Mouse (Mus musculus): Measurements from ENCODE around the gene Mettl25. TPM values are rescaled to one million over a fixed set of nuclear protein-coding genes. Genes with fewer than 3 reads are reported as not detected.

The Mettl25 gene
- polyA plus RNA-seq (2011; ENCODE audit: insufficient read length, low read depth, missing spikeins), result 3.7 and 5.4 TPM in 2 replicates

DNA sequence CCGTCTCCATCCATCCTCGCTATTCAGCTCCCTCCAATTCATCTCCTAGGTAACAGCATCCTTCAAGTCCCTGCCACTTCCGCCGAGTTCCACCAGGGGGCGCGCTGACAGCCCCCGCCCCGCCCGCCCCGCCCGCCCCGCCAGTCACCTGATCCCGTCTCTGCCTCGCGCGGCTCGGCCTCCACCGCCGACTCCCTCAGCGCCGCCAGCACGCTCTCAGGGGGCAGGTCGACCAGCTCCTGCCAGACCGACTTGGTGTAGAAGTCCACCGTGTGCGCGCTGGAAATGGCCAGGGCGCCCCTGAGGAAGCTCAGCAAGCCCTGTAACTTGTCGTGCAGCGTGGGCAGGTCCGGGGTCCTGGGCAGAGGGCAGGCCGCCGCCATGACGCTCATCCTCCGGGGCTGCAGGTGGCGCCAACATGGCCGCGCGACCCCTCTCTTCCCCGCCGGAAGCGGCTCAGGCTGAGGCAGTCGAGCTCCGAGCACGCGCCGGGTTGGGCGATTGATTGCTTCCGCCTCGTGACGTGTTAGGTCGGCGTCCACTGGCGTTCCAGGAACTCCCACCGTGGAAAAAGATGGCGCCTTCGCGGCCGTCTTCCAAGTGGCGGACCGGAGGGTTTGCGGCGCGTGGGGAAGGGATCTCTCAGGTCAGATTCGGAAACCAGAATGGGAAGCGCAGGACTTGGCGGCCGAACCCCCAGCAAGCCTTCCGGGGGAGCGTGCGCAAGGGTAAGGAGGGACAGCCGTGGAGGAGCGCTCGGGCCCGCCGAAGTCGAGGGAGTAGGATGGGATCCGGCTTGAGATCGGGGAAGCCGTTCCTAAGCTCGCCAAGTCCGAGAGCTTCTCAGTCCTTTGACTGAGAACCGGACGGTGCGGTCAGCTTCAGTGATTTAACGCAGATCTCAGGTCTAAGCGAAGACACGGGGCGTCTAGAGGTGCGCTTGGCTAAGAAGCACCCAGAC is at the start of gene Mettl25, which contains the start of gene Ccdc59:
Gene Mettl25 (minus strand): TSS at position 453 of the 961 bp plus-strand sequence.
Gene Ccdc59 (plus strand): TSS at position 140 of the 961 bp plus-strand sequence.
- H3K4me1 ChIP-seq (ENCODE audit: control insufficient read depth, insufficient read depth, low read length), result no peaks in the 10 kb centered on the region
- TF ChIP-seq POLR2A (IDR thresholded peaks at IDR 0.05; ENCODE audit: low read depth, low read length), result peak; percentile 80
- peak; percentile 65; the same call in 1 of the 2 replicates for TF ChIP-seq CTCF (IDR thresholded peaks at IDR 0.05; ENCODE audit: borderline replicate concordance, insufficient read depth, low read length)
- H3K27ac ChIP-seq (ENCODE audit: insufficient read depth, low read length), result peak within 1 kb of the TSS; percentile 80
- peak within 1 kb of the TSS; percentile 97 for H3K4me3 ChIP-seq (ENCODE audit: insufficient read depth, low read length)

DNA sequence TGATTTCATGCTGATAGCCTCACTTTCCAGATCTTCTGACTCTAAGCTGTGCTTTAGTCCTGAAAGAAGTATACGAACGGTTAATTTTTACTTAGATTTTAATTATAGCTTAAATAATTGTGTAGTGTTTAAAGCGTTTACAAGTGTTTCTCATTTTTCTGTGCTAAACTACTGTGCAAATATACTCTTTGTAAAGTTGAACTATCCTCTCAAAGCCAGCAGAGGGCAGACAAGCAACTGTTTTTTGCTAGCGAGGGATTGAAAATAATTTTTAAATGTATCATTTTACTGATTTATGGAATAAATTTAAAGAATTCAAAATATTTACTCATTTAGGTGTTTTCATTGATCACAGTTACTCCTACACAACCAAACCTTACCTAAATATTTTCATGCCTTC is 26.1 kb upstream of the Mettl25 start:
- Histone ChIP-seq H3K4me1 (ENCODE audit: control insufficient read depth, insufficient read depth, low read length) (no peaks in the 10 kb centered on the region), H3K27ac (ENCODE audit: insufficient read depth, low read length) (no peak overlapping the region), H3K4me3 (ENCODE audit: insufficient read depth, low read length) (no peak overlapping the region)
- TF ChIP-seq POLR2A (IDR thresholded peaks at IDR 0.05; ENCODE audit: low read depth, low read length), result no peak
- TF ChIP-seq CTCF (IDR thresholded peaks at IDR 0.05; ENCODE audit: borderline replicate concordance, insufficient read depth, low read length), result no peak

DNA sequence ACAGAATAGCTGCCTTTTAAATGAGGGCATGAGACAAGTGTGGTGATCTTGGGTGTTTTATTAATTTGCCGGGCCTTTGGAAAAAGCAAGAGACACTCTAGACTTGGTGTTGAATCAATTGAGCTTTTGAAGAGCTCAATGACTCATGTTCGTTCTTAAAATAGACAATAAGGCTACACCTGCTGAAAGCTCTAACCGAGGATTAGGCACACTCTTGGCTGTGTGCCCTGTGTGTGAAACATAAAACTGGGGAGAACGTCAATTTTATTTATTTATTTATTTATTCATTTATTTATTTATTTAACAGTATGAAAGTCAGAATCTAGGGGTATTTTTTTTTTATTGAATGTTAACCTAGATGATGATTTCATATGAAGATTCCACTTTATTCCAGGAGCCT is 10.0 kb upstream of the Mettl25 start:
- H3K27ac ChIP-seq (ENCODE audit: insufficient read depth, low read length), result no peak overlapping the region
- no peaks in the 10 kb centered on the region for H3K4me1 ChIP-seq (ENCODE audit: control insufficient read depth, insufficient read depth, low read length)
- TF ChIP-seq POLR2A (IDR thresholded peaks at IDR 0.05; ENCODE audit: low read depth, low read length) (no peak), CTCF (IDR thresholded peaks at IDR 0.05; ENCODE audit: borderline replicate concordance, insufficient read depth, low read length) (no peak)
- H3K4me3 ChIP-seq (ENCODE audit: insufficient read depth, low read length), result no peak overlapping the region

DNA sequence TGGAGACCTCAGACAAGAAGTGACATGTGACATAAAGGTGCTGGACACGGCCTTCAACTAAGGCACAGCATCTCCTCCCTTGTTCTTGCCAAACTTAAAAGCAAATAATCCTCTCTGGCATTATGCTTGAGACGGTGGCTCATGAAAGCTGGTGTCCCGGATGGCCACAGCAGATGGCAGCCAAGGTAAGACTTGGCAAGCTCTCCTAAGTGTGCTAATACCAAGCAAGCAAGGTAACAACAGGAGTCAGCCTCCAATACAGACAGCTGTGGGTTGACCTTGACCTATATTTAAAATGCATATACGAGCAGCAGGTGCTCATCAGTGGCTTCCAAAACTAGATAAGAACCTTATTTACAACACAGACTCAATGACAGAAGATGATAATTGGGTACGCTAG is 9.1 kb upstream of the Mettl25 start:
- Histone ChIP-seq H3K4me1 (ENCODE audit: control insufficient read depth, insufficient read depth, low read length) (no peaks in the 10 kb centered on the region), H3K27ac (ENCODE audit: insufficient read depth, low read length) (no peak overlapping the region)
- no peak for TF ChIP-seq CTCF (IDR thresholded peaks at IDR 0.05; ENCODE audit: borderline replicate concordance, insufficient read depth, low read length)
- no peak for TF ChIP-seq POLR2A (IDR thresholded peaks at IDR 0.05; ENCODE audit: low read depth, low read length)

DNA sequence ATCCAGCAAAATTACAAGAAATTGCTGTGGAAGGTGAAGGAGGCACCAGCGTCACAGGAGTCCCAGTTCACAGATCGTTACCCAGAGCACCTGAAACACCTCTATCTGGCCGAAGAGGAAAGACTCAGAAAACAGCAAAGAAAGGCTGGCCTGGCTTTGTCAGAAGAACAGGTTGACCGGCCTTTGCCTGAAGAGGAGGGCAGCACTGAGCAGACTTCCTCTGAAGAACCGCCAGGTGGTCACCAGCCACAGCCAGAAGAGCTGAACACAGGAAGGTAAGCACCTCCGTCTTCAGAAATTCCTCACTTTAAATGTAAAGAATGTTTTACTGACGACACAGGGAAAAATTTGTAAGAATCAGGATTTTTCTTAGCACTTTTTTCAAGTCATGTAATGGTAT is 1.4 kb upstream of the Mettl25 start:
- TF ChIP-seq CTCF (IDR thresholded peaks at IDR 0.05; ENCODE audit: borderline replicate concordance, insufficient read depth, low read length) (no peak), POLR2A (IDR thresholded peaks at IDR 0.05; ENCODE audit: low read depth, low read length) (no peak)
- Histone ChIP-seq H3K4me1 (ENCODE audit: control insufficient read depth, insufficient read depth, low read length) (no peaks in the 10 kb centered on the region), H3K4me3 (ENCODE audit: insufficient read depth, low read length) (no peak overlapping the region), H3K27ac (ENCODE audit: insufficient read depth, low read length) (no peak overlapping the region)

More for the DNA sequence above, 9.1 kb upstream of the Mettl25 start:
- H3K4me3 ChIP-seq (ENCODE audit: insufficient read depth, low read length), result no peak overlapping the region

DNA sequence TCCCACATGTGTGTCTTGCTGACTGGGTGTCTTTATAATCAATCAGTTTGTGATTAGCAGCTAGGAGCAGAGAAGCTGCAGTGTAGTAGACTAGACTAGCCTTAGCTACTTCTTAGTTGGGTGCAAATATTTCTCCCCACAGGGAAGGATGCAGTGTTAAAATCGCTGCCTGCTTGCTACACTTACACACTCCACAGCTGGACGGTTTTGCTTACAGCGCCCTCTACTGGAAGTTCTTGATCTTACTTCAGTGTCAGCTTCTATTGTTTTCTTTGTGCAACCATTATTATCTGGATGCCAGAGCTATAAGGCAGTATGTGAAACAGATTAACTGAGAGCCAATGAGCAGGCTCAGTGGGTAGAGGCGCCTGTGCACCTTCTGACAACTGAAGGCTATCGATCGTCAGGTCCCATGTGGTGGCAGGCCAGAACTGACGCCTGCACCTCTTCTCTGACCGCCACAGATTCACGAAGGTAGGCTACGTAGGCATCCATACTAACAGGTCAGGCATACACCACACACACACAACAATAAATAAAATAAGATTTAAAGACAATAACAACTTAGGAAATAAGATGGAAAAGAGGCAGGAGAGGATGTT is 6.5 kb downstream of the Mettl25 start:
- H3K4me3 ChIP-seq (ENCODE audit: insufficient read depth, low read length), result no peak overlapping the region
- H3K27ac ChIP-seq (ENCODE audit: insufficient read depth, low read length), result no peak overlapping the region
- no peaks in the 10 kb centered on the region for H3K4me1 ChIP-seq (ENCODE audit: control insufficient read depth, insufficient read depth, low read length)
- no peak for TF ChIP-seq CTCF (IDR thresholded peaks at IDR 0.05; ENCODE audit: borderline replicate concordance, insufficient read depth, low read length)
- no peak for TF ChIP-seq POLR2A (IDR thresholded peaks at IDR 0.05; ENCODE audit: low read depth, low read length)

DNA sequence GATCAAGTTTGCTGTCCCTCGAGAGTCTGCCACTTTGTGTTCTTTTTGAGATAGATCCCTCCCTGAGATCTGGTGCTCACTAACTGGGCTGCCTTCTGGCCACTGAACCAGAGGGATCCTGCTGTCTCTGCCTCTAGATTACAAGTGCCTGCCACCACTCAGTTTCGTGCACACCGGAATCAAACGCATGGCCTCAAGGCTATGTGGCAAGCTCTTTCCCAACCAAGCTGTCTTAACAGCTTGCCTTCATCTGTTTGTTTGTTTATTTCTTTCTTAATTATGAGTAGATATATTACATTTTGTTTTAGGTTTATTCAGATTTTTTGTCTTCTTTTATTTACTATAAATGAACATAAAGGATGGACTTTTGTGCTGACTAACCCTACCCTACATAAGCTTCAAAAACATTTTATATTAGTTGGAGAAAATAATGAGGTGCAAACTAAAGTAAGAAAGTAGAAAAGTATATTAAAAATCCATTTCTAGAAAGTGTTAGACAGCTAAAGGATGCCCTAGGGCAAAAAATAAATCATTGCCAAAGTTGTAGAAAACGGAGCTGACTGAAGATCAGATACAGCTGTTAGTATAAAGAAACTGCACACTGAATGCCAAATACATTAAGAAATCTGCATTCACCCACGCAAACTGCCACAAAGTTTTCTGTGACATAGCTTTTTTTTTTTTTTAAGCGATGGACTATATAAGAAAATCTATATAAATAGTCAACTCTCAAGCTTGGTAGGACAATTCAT is 34.7 kb downstream of the Mettl25 start:
- Histone ChIP-seq H3K27ac (ENCODE audit: insufficient read depth, low read length) (no peak overlapping the region), H3K4me1 (ENCODE audit: control insufficient read depth, insufficient read depth, low read length) (no peaks in the 10 kb centered on the region), H3K4me3 (ENCODE audit: insufficient read depth, low read length) (no peak overlapping the region)
- TF ChIP-seq CTCF (IDR thresholded peaks at IDR 0.05; ENCODE audit: borderline replicate concordance, insufficient read depth, low read length) (no peak), POLR2A (IDR thresholded peaks at IDR 0.05; ENCODE audit: low read depth, low read length) (no peak)

DNA sequence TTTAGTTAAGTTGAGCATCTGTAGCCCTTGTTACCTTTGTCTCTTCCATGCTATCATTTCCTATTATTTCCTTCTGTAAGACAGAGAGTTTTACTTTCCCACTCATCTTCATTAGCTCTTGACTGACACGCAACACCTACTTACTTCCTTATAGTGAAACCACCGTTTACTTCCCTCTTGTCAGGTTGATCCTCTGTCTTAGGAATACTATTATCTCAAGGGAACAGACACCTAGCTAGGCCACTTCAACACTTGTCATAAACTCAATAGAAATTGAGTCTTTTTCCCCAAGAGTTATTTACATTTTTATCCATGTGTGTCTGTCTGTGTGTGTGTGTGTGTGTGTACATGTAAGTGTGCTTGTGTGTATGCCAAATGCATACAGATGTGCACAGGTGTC is 37.7 kb downstream of the Mettl25 start:
- H3K27ac ChIP-seq (ENCODE audit: insufficient read depth, low read length), result no peak overlapping the region
- H3K4me1 ChIP-seq (ENCODE audit: control insufficient read depth, insufficient read depth, low read length), result no peaks in the 10 kb centered on the region
- TF ChIP-seq POLR2A (IDR thresholded peaks at IDR 0.05; ENCODE audit: low read depth, low read length), result no peak
- no peak for TF ChIP-seq CTCF (IDR thresholded peaks at IDR 0.05; ENCODE audit: borderline replicate concordance, insufficient read depth, low read length)
- H3K4me3 ChIP-seq (ENCODE audit: insufficient read depth, low read length), result no peak overlapping the region

DNA sequence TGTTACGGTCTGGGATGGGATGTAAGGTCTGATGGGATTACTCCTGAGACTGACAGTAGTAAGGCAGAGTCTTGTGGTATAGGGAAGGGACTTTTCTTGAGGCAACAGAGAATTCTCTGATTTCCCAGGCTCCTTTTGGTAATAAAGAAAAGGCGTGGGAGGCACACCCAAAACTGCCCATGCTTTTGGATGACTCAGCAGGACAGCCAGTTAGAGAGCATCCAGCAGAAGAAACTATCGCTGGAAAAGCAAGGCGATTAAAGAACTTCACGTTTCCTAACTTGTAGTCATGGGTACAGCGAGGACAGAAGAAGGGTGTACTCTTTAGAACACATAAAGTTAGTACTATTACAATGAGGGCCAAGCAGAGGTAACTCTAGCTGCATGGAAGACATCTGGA is 39.0 kb downstream of the Mettl25 start:
- no peak overlapping the region for H3K27ac ChIP-seq (ENCODE audit: insufficient read depth, low read length)
- no peaks in the 10 kb centered on the region for H3K4me1 ChIP-seq (ENCODE audit: control insufficient read depth, insufficient read depth, low read length)
- H3K4me3 ChIP-seq (ENCODE audit: insufficient read depth, low read length), result no peak overlapping the region
- TF ChIP-seq POLR2A (IDR thresholded peaks at IDR 0.05; ENCODE audit: low read depth, low read length), result no peak
- no peak for TF ChIP-seq CTCF (IDR thresholded peaks at IDR 0.05; ENCODE audit: borderline replicate concordance, insufficient read depth, low read length)
